Mouse (Mus musculus) C2C12 (cell line): ENCODE measurements around the gene Asic2. TPM values are rescaled to one million over a fixed set of nuclear protein-coding genes. Genes with fewer than 3 reads are reported as not detected.
A peak's percentile ranks its signal among the peaks of the same experiment; 100 is the strongest.

Experiments
- H3K27me3 ChIP-seq: one replicate; pipeline ENCODE4 v1.6.1; 2011; ENCODE audit not compliant: control insufficient read depth, insufficient read depth, insufficient read length
- H3K36me3 ChIP-seq: one replicate; pipeline ENCODE4 v1.6.1; 2011; ENCODE audit not compliant: control insufficient read depth, insufficient read depth
- H3K4me3 ChIP-seq: one replicate; pipeline ENCODE4 v1.5.1; 2011; ENCODE audit warnings: mild to moderate bottlenecking, control low read depth; ENCODE audit not compliant: poor library complexity, insufficient read depth, severe bottlenecking
- H3K79me2 ChIP-seq: one replicate; pipeline ENCODE4 v1.6.1; 2011; ENCODE audit not compliant: control insufficient read depth, insufficient read depth
- H3K79me3 ChIP-seq: one replicate; pipeline ENCODE4 v1.6.1; 2011; ENCODE audit warnings: low read depth, control low read depth
- H3ac ChIP-seq: one replicate; pipeline ENCODE3; 2011; ENCODE audit warnings: low read depth; ENCODE audit not compliant: control insufficient read depth, insufficient read length
- CEBPB ChIP-seq: IDR thresholded peaks from one replicate; pipeline ENCODE4 v1.6.1; 2011; ENCODE audit warnings: low read depth, mild to moderate bottlenecking, control low read depth, moderate library complexity
- CTCF ChIP-seq: IDR thresholded peaks from one replicate; pipeline ENCODE4 v1.5.1; 2011; ENCODE audit not compliant: control insufficient read depth, insufficient read depth, insufficient read length
- FOSL1 ChIP-seq: IDR thresholded peaks from one replicate; pipeline ENCODE4 v1.8.0; 2011; ENCODE audit warnings: mild to moderate bottlenecking, low read length; ENCODE audit not compliant: poor library complexity, insufficient read depth, severe bottlenecking
- MAX ChIP-seq: IDR thresholded peaks from one replicate; pipeline ENCODE4 v1.6.1; 2011; ENCODE audit warnings: mild to moderate bottlenecking, control low read depth
- MYOD1 ChIP-seq: IDR thresholded peaks from one replicate; pipeline ENCODE4 v1.6.1; 2011; ENCODE audit warnings: low read depth; ENCODE audit not compliant: control insufficient read depth, insufficient read length
- MYOG ChIP-seq: IDR thresholded peaks from one replicate; pipeline ENCODE4 v1.6.1; 2011; ENCODE audit not compliant: control insufficient read depth, insufficient read length; ENCODE audit errors: extremely low read depth
- USF1 ChIP-seq: IDR thresholded peaks from one replicate; pipeline ENCODE4 v1.6.1; 2011; ENCODE audit warnings: low read depth, mild to moderate bottlenecking, control low read depth, moderate library complexity
- polyA plus RNA-seq: library from polyadenylated mRNA; unstranded; fragments of >200 nt; fragmentation: generic; extraction: Trizol; gene quantifications from one replicate; pipeline ENCODE4 v1.2.1, GENCODE M21; 2012; ENCODE audit warnings: missing spikeins

The Asic2 gene
- polyA plus RNA-seq, 1 experiment: not detected

DNA sequence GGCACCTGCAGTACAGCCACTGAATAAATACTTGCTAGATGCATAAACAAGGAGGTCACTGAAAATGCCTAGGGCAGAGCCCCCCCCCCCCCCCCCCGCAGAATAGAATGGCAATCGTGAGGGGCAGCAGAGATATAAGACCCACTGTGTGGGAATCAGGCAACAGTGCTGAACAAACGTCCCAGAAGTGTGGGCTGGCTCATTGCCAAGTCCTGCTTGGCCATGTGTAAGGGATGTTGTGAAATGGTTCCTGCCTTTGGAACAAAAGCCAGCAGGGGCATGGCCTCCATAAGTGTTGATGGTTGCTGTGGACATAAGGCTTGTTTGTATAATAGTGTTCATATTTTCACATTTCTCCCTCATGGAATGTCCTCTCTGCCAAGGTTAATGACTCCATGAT, 487.1 kb downstream of the Asic2 start:
- no peaks in the 10 kb centered on the region for H3K79me3 ChIP-seq
- TF ChIP-seq CEBPB: no peak
- no peak for TF ChIP-seq CTCF
- TF ChIP-seq FOSL1: no peak
- no peak for TF ChIP-seq MYOD1
- TF ChIP-seq USF1: no peak
- no peak for TF ChIP-seq MYOG
- no peak for TF ChIP-seq MAX
- H3ac ChIP-seq: no peak overlapping the region
- no peaks in the 10 kb centered on the region for H3K27me3 ChIP-seq
- no peaks in the 10 kb centered on the region for H3K79me2 ChIP-seq
- no peaks in the 10 kb centered on the region for H3K36me3 ChIP-seq
- H3K4me3 ChIP-seq: no peak overlapping the region

DNA sequence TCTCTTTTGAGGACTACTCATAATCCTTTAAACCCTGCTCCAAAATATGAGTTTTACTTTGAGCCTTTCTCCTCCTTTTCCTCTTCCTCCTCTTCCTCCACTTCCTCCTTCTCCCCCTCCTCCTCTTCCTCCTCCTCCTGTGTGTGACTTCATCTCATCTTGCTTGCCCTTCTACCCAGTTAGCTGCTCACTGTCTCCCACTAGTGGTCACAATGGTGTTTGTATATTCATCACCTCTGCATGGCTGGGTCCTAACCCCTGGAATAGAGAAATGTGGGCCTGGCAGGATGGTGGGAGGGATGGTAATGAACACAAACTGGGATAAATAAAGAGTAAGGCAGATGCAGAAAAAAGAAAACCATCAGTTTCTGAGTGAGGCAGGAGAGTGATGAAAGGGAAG, 492.0 kb downstream of the Asic2 start:
- no peaks in the 10 kb centered on the region for H3K36me3 ChIP-seq
- no peaks in the 10 kb centered on the region for H3K79me2 ChIP-seq
- H3K27me3 ChIP-seq: no peaks in the 10 kb centered on the region
- H3K79me3 ChIP-seq: no peaks in the 10 kb centered on the region
- no peak overlapping the region for H3K4me3 ChIP-seq
- H3ac ChIP-seq: no peak overlapping the region
- TF ChIP-seq MYOG (no peak), CTCF (no peak), MAX (no peak), USF1 (no peak), FOSL1 (no peak), CEBPB (no peak), MYOD1 (no peak)

DNA sequence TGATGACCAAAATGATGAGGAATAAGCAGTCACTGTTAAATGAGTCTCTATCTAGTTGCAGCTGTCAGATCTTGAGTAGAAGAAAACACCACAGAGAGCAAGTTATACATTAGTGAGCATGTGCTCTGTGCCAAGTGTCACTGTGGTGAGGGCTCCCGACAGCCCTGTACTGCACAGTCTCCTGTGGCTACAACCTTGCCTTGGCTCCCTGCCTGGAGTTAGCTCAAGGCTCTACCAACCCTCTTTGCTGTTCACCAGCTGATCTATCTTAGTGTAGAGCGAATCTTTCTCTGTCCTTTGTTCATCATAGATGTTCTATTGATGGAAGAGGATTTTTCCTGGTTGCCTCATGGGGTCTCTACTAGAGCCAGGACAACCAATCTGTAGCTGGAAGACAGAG, 494.1 kb downstream of the Asic2 start:
- TF ChIP-seq MYOD1 (no peak), CEBPB (no peak), CTCF (no peak), MAX (no peak), FOSL1 (no peak), MYOG (no peak), USF1 (no peak)
- Histone ChIP-seq H3K79me2 (no peaks in the 10 kb centered on the region), H3K4me3 (no peak overlapping the region), H3K36me3 (no peaks in the 10 kb centered on the region), H3K79me3 (no peaks in the 10 kb centered on the region), H3ac (no peak overlapping the region), H3K27me3 (no peaks in the 10 kb centered on the region)

DNA sequence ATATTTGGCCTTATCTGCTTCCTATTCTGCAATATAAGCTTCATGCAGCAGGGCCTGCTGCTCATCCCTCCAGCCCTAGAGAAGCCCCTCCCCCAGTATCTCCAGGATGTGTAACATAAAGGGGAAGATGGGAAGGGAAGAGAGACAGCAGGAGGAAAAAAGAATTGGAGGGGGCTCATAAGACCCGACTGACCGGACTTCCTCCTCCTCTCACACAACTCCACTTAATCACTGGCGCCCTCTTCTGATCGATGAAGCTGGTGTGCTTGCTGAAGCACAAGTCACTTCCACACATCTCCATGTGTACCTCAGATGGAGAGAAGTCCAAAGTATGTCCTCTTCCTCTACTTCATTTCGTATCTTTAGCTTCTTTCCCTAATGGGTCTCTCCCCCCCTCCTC, 506.1 kb downstream of the Asic2 start:
- TF ChIP-seq USF1 (no peak), CTCF (peak; percentile 12), MYOG (no peak), CEBPB (no peak)
- Histone ChIP-seq H3K4me3 (no peak overlapping the region), H3K27me3 (no peaks in the 10 kb centered on the region), H3K36me3 (no peaks in the 10 kb centered on the region), H3K79me3 (no peaks in the 10 kb centered on the region), H3K79me2 (no peaks in the 10 kb centered on the region), H3ac (no peak overlapping the region)

DNA sequence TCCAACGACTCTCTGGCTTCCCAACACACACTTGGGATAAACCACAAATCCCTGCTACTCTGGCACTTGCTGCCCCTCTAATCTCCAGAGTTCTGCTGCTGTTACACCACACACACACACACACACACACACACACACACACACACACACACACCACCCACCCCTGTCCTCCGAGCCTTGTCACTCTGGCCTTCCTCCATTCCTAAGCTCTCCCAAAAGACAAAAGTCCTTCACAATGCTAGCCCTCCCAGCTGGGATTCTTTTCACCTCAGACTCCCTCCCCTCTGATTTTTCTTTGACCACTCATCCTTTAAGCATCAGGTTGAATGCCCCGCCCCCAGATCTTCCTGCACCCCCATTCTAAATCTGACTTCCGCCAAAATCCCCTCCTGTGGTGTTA, 506.5 kb downstream of the Asic2 start:
- H3K27me3 ChIP-seq: no peaks in the 10 kb centered on the region
- H3K79me3 ChIP-seq: no peaks in the 10 kb centered on the region
- H3K4me3 ChIP-seq: no peak overlapping the region
- H3ac ChIP-seq: no peak overlapping the region
- H3K79me2 ChIP-seq: no peaks in the 10 kb centered on the region
- H3K36me3 ChIP-seq: no peaks in the 10 kb centered on the region
- TF ChIP-seq USF1 (no peak), CEBPB (no peak), FOSL1 (no peak), MYOG (no peak), CTCF (no peak), MYOD1 (no peak), MAX (no peak)

DNA sequence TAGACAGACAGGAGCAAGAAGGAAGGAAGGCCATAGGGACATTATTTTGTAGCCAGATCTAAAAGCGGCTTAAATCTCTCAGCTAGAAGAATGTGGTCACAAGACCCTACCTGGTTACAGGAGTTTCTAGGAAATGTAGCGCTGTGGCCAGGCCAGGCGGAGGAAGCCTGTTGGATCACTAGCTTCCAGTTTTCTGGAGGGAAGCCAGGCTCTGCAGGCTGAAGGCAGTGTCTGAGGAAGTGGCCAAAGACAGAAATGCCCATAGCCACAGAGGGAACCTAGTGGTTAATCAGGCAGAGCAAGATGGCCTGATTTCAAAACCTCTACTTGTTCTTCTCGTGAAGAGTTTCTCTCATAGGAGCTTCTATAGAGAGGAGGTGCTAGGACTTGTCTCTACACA, 513.3 kb downstream of the Asic2 start:
- Histone ChIP-seq H3K79me3 (no peaks in the 10 kb centered on the region), H3K4me3 (no peak overlapping the region), H3K36me3 (no peaks in the 10 kb centered on the region), H3K27me3 (no peaks in the 10 kb centered on the region), H3ac (no peak overlapping the region), H3K79me2 (no peaks in the 10 kb centered on the region)
- TF ChIP-seq MYOD1 (no peak), MAX (no peak), FOSL1 (no peak), CEBPB (no peak), CTCF (no peak), USF1 (no peak), MYOG (no peak)
